Mouse (Mus musculus) liver, embryonic 14.5 days (tissue): ENCODE data around the gene Gxylt1. TPM values are rescaled to one million over a fixed set of nuclear protein-coding genes. Genes with fewer than 3 reads are reported as not detected.

Experiments
- ATAC-seq: fragments of 200-750 bp; cut with Nextera tagmentation; 2 replicates; pipeline ENCODE4 v1.8.0; 2017; ENCODE audit warnings: moderate number of reproducible peaks, mild to moderate bottlenecking, moderate library complexity; ENCODE audit not compliant: insufficient read depth
- DNase-seq, 3 experiments: peaks; one replicate each; pipeline ENCODE4 v3.0.0-alpha.2; 2012 to 2013; ENCODE audit warnings: low read depth in 3 of 3, low spot score in 3 of 3
- H3K27ac ChIP-seq: fragments of 300-500 bp; sonication (generic); 2 replicates; pipeline ENCODE4 v1.5.1; 2014; ENCODE audit warnings: moderate library complexity, mild to moderate bottlenecking, control low read depth, inconsistent platforms
- H3K27me3 ChIP-seq: fragments of 300-500 bp; sonication (generic); 2 replicates; pipeline ENCODE4 v1.6.1; 2014; ENCODE audit warnings: mild to moderate bottlenecking, low read length, moderate library complexity; ENCODE audit not compliant: control insufficient read depth, insufficient read depth
- H3K36me3 ChIP-seq: fragments of 300-500 bp; sonication (generic); replicated peaks from 2 replicates; pipeline ENCODE4 v1.6.1; 2014; ENCODE audit warnings: low read depth; ENCODE audit not compliant: control insufficient read depth, insufficient read depth
- H3K4me1 ChIP-seq, 2 experiments: fragments of 200-500 bp in 1 of 2; fragments of 300-500 bp in 1 of 2; sonication (generic) in 1 of 2; replicated peaks; 2 replicates each; pipeline ENCODE4 v1.6.1; 2012 to 2014; ENCODE audit warnings: antibody characterized with exemption in 1 of 2, inconsistent platforms in 1 of 2, low read length in 1 of 2; ENCODE audit not compliant: control insufficient read depth in 2 of 2, insufficient read depth in 2 of 2
- H3K4me2 ChIP-seq: fragments of 300-500 bp; sonication (generic); 2 replicates; pipeline ENCODE4 v1.6.1; 2014; ENCODE audit warnings: low read depth, mild to moderate bottlenecking, control low read depth, moderate library complexity
- H3K4me3 ChIP-seq, 2 experiments: fragments of 200-500 bp in 1 of 2; fragments of 300-500 bp in 1 of 2; sonication (generic) in 1 of 2; 2 replicates each; pipeline ENCODE4 v1.5.1; 2012 to 2014; ENCODE audit warnings: low read depth in 2 of 2, low read length in 2 of 2, mild to moderate bottlenecking in 2 of 2, control low read depth in 1 of 2, inconsistent platforms in 1 of 2, moderate library complexity in 1 of 2; ENCODE audit not compliant: insufficient read depth in 1 of 2
- H3K9ac ChIP-seq: fragments of 300-500 bp; sonication (generic); replicated peaks from 2 replicates; pipeline ENCODE4 v1.6.1; 2014; ENCODE audit warnings: mild to moderate bottlenecking, control low read depth, moderate library complexity
- H3K9me3 ChIP-seq: fragments of 300-500 bp; sonication (generic); 2 replicates; pipeline ENCODE4 v1.6.1; 2016; ENCODE audit warnings: low read length, mixed read lengths; ENCODE audit not compliant: control insufficient read depth
- CTCF ChIP-seq: IDR thresholded peaks from 2 replicates; pipeline ENCODE4 v1.5.1; 2016; ENCODE audit warnings: antibody characterized with exemption, low read depth, control low read depth
- EP300 ChIP-seq: IDR thresholded peaks from 2 replicates; pipeline ENCODE4 v1.6.1; 2016; ENCODE audit warnings: antibody characterized with exemption, low read depth
- WGBS: fragments of 180-500 bp; shearing (Covaris S2); extraction: QIAGEN DNeasy Blood & Tissue Kit; methylation state at CpG from one replicate; pipeline ENCODE4 v1.1.7; 2014; ENCODE audit not compliant: insufficient replicate concordance; 5-methylcytosine and 5-hydroxymethylcytosine counted together
- polyA plus RNA-seq, 2 experiments: library from polyadenylated mRNA; depleted of rRNA in 1 of 2; stranded (reverse) in 1 of 2; unstranded in 1 of 2; fragments of >200 nt; fragmentation: Nextera tagmentation in 1 of 2; extraction: Ambion mirVana in 1 of 2; gene quantifications; 2 replicates each; pipeline versions ENCODE4 v1.2.1 to v1.2.3; 2012 to 2014

The Gxylt1 gene
- polyA plus RNA-seq, 2 experiments: 2.9 to 3.0 TPM

DNA sequence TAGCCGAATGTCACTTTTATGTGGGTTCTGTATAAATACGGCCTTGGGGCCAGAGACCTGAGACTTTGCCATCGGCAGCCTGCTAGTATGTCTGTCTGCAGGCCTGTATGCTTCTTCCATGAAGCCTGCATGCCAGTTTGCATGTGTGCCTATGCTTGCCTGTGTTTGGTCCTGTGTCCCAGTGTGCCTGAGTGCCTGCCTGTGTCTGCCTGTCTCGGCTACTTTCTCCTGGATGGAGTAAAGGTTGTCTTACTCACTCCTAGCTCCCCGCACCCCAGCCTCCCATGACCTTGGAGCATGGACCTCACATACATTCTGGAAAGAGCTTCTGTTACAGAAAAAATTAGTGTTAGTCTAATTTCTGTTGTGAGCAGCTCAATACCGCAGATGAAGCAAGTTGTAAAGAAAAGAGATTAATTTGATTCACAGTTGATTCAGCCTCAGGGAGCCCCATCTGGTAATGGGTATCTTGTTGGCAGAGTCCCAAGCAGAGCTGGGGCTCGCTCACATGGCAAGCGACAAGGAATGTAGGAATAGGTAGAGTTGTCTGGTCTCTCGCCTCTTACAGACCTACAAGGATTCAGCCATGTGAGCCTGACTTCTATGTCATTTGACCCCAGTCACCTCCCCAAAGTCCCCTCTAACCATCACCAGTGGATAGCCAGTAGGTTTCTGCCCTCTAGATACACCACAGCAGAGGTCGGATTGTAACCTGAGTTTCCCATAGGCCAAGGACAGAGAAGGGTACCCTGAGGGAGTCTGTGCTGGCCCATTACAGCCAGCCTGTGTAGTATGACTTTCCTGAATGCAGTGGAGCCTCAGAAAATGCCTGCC lies 47.8 kb downstream of the Gxylt1 start:
- no peak overlapping the region for H3K9ac ChIP-seq
- H3K27me3 ChIP-seq: no peaks in the 10 kb centered on the region
- no peak overlapping the region for H3K4me2 ChIP-seq
- H3K27ac ChIP-seq: no peak overlapping the region
- ATAC-seq (no peak), DNase-seq (no peak)
- H3K36me3 ChIP-seq: no peaks in the 10 kb centered on the region
- H3K4me1 ChIP-seq: no peaks in the 10 kb centered on the region
- 77% methylated on average over 10 of the region's 10 CpGs for WGBS
- no peak for TF ChIP-seq EP300
- H3K4me3 ChIP-seq: no peak overlapping the region
- H3K9me3 ChIP-seq: no peaks in the 10 kb centered on the region

DNA sequence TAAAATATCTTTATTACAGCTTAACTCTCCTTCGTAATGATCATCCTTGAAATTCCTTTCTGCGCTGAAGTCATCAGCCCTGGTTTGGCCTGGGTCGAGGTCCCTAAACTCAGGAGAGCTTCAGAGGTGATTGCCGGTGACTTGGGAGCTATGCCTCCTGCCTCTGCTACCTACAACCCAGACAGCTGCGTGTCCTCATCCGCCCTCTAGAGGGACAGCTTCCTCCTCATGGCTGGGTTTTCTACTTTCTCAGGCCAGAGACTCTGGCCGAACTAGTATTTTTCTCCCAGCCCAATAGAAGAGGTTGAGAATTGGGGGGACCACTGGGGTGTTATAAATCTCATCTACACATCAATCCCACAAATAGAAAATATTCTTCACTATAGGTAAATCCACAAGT lies 52.5 kb downstream of the Gxylt1 start:
- DNase-seq: no peak
- TF ChIP-seq CTCF (peak; percentile 46), EP300 (no peak)

DNA sequence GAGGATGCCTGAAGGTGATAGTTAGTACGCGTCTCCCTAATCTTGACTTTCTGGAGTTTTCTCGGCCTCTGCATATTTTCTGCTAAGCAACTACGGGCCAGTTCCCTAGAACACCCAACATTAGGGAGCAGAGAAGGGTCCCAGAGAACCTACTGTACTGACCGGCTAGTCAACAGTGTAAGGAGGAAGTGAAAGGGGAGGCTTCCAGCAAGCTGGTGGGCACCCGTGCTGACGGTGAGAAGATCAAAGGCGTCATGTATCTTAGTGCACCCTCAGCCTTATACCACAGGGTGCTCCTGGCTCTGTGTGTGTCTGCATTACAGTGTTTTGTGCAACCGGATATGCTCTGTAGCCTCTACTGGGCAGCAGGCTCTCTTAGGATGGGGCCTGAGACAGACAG lies 62.4 kb downstream of the Gxylt1 start:
- Histone ChIP-seq H3K36me3 (no peaks in the 10 kb centered on the region), H3K27me3 (no peaks in the 10 kb centered on the region), H3K4me1 (no peaks in the 10 kb centered on the region), H3K4me2 (no peak overlapping the region), H3K27ac (no peak overlapping the region), H3K9ac (no peak overlapping the region), H3K4me3 (no peak overlapping the region), H3K9me3 (no peaks in the 10 kb centered on the region)
- ATAC-seq (no peak), DNase-seq (no peak)
- TF ChIP-seq EP300 (no peak), CTCF (no peak)
- WGBS: 56% methylated on average over 9 of the region's 9 CpGs

More for the DNA sequence above, 52.5 kb downstream of the Gxylt1 start:
- no peaks in the 10 kb centered on the region for H3K9me3 ChIP-seq
- no peak overlapping the region for H3K9ac ChIP-seq
- ATAC-seq: no peak
- H3K36me3 ChIP-seq: no peaks in the 10 kb centered on the region
- H3K4me3 ChIP-seq: no peak overlapping the region
- no peak overlapping the region for H3K27ac ChIP-seq
- H3K4me2 ChIP-seq: no peak overlapping the region
- WGBS: 45% methylated on average over 7 of the region's 7 CpGs
- H3K4me1 ChIP-seq: no peaks in the 10 kb centered on the region
- H3K27me3 ChIP-seq: no peaks in the 10 kb centered on the region

GRCm38 (mm10) chr15:93204861-93205260 lies 70.1 kb downstream of the Gxylt1 start:
- H3K9me3 ChIP-seq: no peaks in the 10 kb centered on the region
- H3K9ac ChIP-seq: no peak overlapping the region
- H3K36me3 ChIP-seq: no peaks in the 10 kb centered on the region
- WGBS: 54% methylated on average over 1 of the region's 1 CpGs
- H3K27me3 ChIP-seq: no peaks in the 10 kb centered on the region
- no peak overlapping the region for H3K4me2 ChIP-seq
- no peaks in the 10 kb centered on the region for H3K4me1 ChIP-seq
- no peak for TF ChIP-seq CTCF
- TF ChIP-seq EP300: no peak
- ATAC-seq (no peak), DNase-seq (no peak)
- H3K27ac ChIP-seq: no peak overlapping the region
- H3K4me3 ChIP-seq: no peak overlapping the region

DNA sequence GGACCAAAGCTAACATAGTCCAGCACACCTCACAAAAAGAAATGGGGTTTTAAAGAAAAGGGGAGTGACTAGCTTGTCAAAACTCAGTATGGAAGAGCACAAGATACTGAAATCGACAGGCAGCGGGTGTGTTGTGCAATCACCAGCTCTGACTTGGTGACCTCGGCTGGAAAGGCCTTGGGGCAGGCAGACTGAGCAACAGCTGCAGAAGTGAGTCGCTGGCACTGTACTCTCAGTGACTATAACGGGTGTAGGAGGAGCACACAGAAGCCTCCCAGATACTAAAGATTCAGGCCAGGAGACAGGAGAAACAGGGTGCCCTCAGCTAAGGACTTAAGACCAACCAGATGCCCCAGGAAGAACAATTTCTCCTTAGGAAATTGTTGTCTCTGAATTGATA lies 73.0 kb downstream of the Gxylt1 start:
- TF ChIP-seq EP300: no peak
- TF ChIP-seq CTCF: no peak

More for the DNA sequence above, 73.0 kb downstream of the Gxylt1 start:
- Histone ChIP-seq H3K27me3 (no peaks in the 10 kb centered on the region), H3K36me3 (no peaks in the 10 kb centered on the region), H3K9ac (no peak overlapping the region), H3K9me3 (no peaks in the 10 kb centered on the region), H3K4me3 (no peak overlapping the region), H3K4me2 (no peak overlapping the region), H3K27ac (no peak overlapping the region), H3K4me1 (no peaks in the 10 kb centered on the region)
- no peak for ATAC-seq
- DNase-seq: no peak
- WGBS: 55% methylated on average over 5 of the region's 5 CpGs
